Mouse (Mus musculus) liver, embryonic 15.5 days (tissue): ENCODE data around the gene Mindy4b-ps. TPM values are rescaled to one million over a fixed set of nuclear protein-coding genes. Genes with fewer than 3 reads are reported as not detected.

Experiments
- ATAC-seq: fragments of 200-750 bp; cut with Nextera tagmentation; 2 replicates; pipeline ENCODE4 v1.8.0; 2017; ENCODE audit warnings: moderate number of reproducible peaks, mild to moderate bottlenecking, moderate library complexity; ENCODE audit not compliant: insufficient read depth
- H3K27ac ChIP-seq: fragments of 300-500 bp; sonication (generic); replicated peaks from 2 replicates; pipeline ENCODE4 v1.5.1; 2015; ENCODE audit warnings: mild to moderate bottlenecking, inconsistent platforms
- H3K27me3 ChIP-seq: fragments of 300-500 bp; sonication (generic); 2 replicates; pipeline ENCODE4 v1.6.1; 2015; ENCODE audit warnings: mild to moderate bottlenecking, inconsistent platforms
- H3K36me3 ChIP-seq: fragments of 300-500 bp; sonication (generic); replicated peaks from 2 replicates; pipeline ENCODE4 v1.6.1; 2015; ENCODE audit warnings: moderate library complexity, mild to moderate bottlenecking, inconsistent platforms
- H3K4me1 ChIP-seq: fragments of 300-500 bp; sonication (generic); replicated peaks from 2 replicates; pipeline ENCODE4 v1.6.1; 2015; ENCODE audit warnings: inconsistent platforms
- H3K4me2 ChIP-seq: fragments of 300-500 bp; sonication (generic); 2 replicates; pipeline ENCODE4 v1.6.1; 2015; ENCODE audit warnings: moderate library complexity, mild to moderate bottlenecking, inconsistent platforms
- H3K4me3 ChIP-seq: fragments of 300-500 bp; sonication (generic); replicated peaks from 2 replicates; pipeline ENCODE4 v1.5.1; 2015; ENCODE audit warnings: mild to moderate bottlenecking, inconsistent platforms
- H3K9ac ChIP-seq: fragments of 300-500 bp; sonication (generic); 2 replicates; pipeline ENCODE4 v1.6.1; 2015; ENCODE audit warnings: moderate library complexity, mild to moderate bottlenecking, inconsistent platforms
- H3K9me3 ChIP-seq: fragments of 300-500 bp; sonication (generic); replicated peaks from 2 replicates; pipeline ENCODE4 v1.6.1; 2016; ENCODE audit warnings: inconsistent platforms
- WGBS: fragments of 180-500 bp; shearing (Covaris S2); methylation state at CpG from one replicate; pipeline ENCODE4 v1.1.7; 2015; ENCODE audit warnings: mixed read lengths; ENCODE audit not compliant: insufficient replicate concordance; 5-methylcytosine and 5-hydroxymethylcytosine counted together
- polyA plus RNA-seq: library from polyadenylated mRNA; unstranded; fragments of >200 nt; fragmentation: Nextera tagmentation; extraction: Ambion mirVana; gene quantifications from 2 replicates; pipeline ENCODE4 v1.2.1, GENCODE M21; 2015

Mindy4b-ps gene
- polyA plus RNA-seq, 1 experiment from 2014 or later, result not detected

DNA sequence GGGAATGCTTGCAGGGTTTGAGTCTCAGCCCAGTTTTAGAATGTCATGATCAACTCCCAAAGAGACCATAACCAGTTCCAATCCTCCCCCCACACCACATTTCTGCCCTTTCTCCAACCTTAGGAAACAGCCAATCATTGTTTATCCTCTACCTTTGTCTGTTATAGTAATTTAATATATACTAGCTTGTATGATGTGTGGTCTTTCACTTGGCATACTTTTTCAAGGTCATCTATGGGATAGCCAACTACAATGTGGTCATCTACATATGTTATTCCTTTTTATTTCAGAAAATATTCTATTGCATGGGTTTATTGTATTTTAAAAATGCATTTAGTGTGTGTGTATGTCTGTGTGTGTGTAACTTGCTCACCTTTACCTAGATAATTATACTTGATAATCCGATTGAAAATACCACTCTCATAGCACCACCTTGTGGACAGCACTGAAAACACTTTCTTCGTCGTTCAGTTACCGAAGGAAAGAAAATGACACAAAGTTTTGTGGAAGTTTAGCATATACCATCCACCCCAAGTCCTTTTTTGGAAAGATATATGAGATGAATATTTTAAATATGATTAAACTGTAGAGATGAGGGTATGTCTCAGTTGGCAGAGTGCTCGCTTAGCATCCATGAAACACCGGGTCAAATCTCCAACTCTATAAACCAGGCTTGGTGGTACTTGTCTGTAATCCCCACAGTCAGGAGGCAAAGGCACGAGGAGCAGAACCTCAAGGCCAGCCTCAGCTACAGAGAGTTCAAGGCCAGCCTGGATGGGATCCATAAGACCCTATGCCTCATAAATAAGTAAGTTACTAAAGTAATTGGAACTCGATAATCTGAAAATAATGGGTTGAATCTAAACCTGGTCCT, 37.7 kb downstream of the Mindy4b-ps start:
- no peaks in the 10 kb centered on the region for H3K27me3 ChIP-seq
- H3K4me2 ChIP-seq, result no peak overlapping the region
- H3K4me1 ChIP-seq, result no peaks in the 10 kb centered on the region
- no peak overlapping the region for H3K9ac ChIP-seq
- no peak overlapping the region for H3K4me3 ChIP-seq
- 31% methylated on average over 8 of the region's 8 CpGs for WGBS
- no peak overlapping the region for H3K27ac ChIP-seq
- no peak for ATAC-seq
- H3K9me3 ChIP-seq, result no peaks in the 10 kb centered on the region
- H3K36me3 ChIP-seq, result no peaks in the 10 kb centered on the region

DNA sequence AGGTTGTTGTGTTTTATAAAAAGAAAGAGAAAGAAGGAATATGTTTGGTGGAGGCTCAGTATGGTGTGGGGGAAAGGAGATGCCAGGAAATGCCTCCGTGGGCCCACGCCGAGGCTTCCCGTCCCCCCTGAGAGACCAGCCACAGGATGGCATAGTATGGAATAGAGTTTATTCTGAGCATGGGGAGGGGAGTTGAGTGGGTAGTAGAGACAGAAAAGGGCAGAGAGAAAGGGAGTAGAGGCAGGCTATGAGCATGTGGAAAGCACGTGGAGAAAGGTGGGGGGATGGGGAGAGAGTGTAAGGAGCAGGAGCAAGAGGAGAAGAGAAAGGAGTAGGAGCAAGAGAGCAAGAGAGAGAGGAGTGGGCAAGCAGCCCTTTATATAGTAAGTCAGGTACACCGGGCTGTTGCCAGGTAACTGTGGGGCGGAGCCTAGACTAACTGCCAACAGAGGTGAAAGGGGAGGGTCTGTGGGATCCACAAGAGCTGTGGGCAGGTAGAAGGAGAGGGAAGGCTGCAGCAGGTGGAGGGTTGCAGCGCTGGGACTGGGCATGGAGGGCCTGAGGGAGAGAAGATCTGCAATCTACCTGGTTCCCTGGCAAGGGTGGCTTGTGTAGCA, 38.4 kb downstream of the Mindy4b-ps start:
- no peak for ATAC-seq
- Histone ChIP-seq H3K4me2 (no peak overlapping the region), H3K36me3 (no peaks in the 10 kb centered on the region), H3K9ac (no peak overlapping the region), H3K27me3 (no peaks in the 10 kb centered on the region), H3K9me3 (no peaks in the 10 kb centered on the region), H3K4me3 (no peak overlapping the region), H3K27ac (no peak overlapping the region), H3K4me1 (no peaks in the 10 kb centered on the region)
- 51% methylated on average over 8 of the region's 8 CpGs for WGBS

DNA sequence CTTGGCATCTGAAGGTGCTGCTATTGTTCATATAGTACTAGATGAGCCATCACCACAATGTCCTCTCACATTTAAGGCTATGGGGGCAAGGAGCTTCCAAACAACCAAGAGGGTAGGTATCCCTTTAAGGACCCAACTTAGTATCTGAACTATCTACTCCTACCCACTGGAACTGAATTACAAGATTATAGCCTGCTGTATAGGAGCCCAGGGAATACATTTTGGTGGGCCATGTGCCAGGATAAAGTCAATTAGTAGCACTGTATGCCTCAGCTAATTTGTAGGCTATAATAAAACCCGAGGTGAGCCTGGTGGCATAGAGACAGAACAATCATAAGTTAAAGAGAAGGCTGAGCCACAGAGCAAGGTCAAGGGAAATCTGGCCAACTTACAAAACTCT, 65.7 kb downstream of the Mindy4b-ps start:
- ATAC-seq, result no peak
- H3K9ac ChIP-seq, result no peak overlapping the region
- H3K27ac ChIP-seq, result no peak overlapping the region
- H3K4me3 ChIP-seq, result no peak overlapping the region
- whole genome bisulfite sequencing, result 54% methylated on average over 1 of the region's 1 CpGs
- H3K27me3 ChIP-seq, result no peaks in the 10 kb centered on the region
- H3K4me2 ChIP-seq, result no peak overlapping the region
- H3K9me3 ChIP-seq, result no peaks in the 10 kb centered on the region
- no peaks in the 10 kb centered on the region for H3K4me1 ChIP-seq
- no peaks in the 10 kb centered on the region for H3K36me3 ChIP-seq

DNA sequence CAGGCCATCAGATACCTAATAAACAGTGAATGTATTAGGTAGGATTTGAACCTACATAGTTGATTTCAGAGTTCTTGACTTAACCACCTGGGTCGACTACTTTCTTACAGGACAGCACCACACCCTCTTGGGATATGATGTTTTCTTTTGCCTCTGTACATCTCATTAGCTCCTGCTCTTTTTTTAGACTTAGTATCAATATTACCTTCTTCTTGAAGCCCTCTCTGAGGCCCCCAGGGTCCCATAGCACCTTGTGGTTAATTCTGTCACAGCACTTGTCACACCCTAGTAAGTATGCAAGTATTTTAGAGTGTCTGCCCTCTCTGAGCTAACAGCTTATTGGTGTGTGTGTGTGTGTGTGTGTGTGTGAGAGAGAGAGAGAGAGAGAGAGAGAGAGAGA, 66.3 kb downstream of the Mindy4b-ps start:
- no peak overlapping the region for H3K4me2 ChIP-seq
- H3K4me1 ChIP-seq, result no peaks in the 10 kb centered on the region
- no peak overlapping the region for H3K4me3 ChIP-seq
- ATAC-seq, result no peak
- H3K9ac ChIP-seq, result no peak overlapping the region
- no peaks in the 10 kb centered on the region for H3K36me3 ChIP-seq
- no peaks in the 10 kb centered on the region for H3K9me3 ChIP-seq
- WGBS, result 50% methylated on average over 1 of the region's 1 CpGs
- no peaks in the 10 kb centered on the region for H3K27me3 ChIP-seq
- H3K27ac ChIP-seq, result no peak overlapping the region

DNA sequence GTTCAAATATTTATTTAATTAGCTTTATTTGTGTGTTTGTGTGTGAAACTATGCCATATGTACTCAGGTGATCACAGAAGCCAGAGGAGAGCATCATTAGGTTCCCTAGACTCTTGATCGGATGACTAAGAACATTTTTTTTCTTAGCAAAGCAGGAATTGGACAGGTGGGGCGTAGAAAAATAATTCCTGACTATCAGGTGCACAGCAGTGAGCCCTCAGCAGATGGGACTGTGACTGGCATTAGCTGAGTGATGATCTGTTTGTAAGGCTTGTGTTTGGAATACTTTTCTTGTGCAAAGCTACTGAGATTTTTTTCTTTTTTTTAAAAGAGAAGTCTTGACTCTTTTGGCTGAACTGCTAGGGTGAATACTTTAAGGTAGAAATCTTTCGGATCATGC, 67.8 kb downstream of the Mindy4b-ps start:
- no peaks in the 10 kb centered on the region for H3K27me3 ChIP-seq
- no peak for ATAC-seq
- H3K4me3 ChIP-seq, result no peak overlapping the region
- H3K27ac ChIP-seq, result no peak overlapping the region
- H3K4me1 ChIP-seq, result no peaks in the 10 kb centered on the region
- no peak overlapping the region for H3K4me2 ChIP-seq
- H3K9ac ChIP-seq, result no peak overlapping the region
- 59% methylated on average over 3 of the region's 3 CpGs for WGBS
- H3K36me3 ChIP-seq, result no peaks in the 10 kb centered on the region
- H3K9me3 ChIP-seq, result no peaks in the 10 kb centered on the region

DNA sequence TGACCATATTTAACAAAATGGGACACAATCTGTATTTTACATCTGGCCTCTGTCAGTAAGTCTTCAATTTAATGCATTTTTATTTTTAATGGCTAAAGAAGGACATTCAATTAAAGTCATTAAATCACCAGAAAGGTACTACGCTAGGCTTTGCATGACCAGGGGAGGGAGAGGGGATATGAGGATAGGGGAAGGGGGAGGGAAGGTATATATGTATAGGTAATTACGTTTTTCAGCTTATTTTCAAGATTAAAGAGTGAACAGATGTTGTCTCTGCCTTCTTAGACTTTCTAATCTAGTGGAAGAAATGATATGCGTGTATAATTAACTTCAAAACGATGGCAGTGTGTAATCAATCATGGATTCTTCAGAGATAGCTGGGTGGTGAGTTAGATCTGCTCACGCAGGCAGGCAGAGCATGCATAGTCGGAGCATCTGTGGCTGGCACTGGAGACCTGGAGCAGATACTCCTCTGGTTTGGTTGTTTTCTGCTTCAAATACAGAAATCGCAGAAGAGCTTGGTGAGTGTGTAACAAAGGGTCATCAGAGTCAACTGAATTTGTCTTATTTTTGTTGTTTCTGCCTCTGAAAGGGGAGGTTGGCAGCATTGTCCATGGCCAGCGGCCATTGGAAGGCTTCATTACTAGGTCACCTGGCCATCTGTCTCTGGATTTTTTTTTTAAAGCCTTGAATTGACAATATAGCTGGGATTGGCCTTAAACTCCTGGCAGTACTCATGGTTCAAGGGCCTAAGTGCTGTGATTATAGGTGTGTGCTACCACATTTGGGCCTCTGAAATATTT, 70.1 kb downstream of the Mindy4b-ps start:
- WGBS, result 53% methylated on average over 8 of the region's 8 CpGs
- Histone ChIP-seq H3K27me3 (no peaks in the 10 kb centered on the region), H3K4me1 (no peaks in the 10 kb centered on the region), H3K9ac (no peak overlapping the region), H3K36me3 (no peaks in the 10 kb centered on the region), H3K4me3 (no peak overlapping the region), H3K27ac (no peak overlapping the region), H3K4me2 (no peak overlapping the region), H3K9me3 (no peaks in the 10 kb centered on the region)
- no peak for ATAC-seq

DNA sequence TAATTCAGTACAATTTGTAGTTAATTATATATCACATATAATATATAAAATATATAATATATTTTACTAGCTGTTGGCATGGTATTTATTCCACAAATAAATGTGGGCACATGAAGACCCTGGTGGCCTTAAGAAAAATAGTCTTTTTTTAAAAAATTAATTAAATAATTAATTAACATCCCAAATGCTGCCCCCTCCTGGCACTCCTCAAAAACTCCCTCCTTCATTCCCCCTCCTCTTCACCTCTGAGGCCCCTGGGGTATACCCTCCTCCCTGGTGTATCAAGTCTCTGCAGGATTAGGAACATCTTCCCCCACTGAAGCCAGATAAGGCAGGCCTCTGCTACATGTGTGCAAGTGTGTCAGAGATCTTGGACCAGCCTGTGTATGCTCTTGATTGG, 73.4 kb downstream of the Mindy4b-ps start:
- Histone ChIP-seq H3K4me1 (no peaks in the 10 kb centered on the region), H3K36me3 (no peaks in the 10 kb centered on the region), H3K27ac (no peak overlapping the region), H3K9ac (no peak overlapping the region), H3K4me2 (no peak overlapping the region), H3K27me3 (no peaks in the 10 kb centered on the region), H3K9me3 (no peaks in the 10 kb centered on the region), H3K4me3 (no peak overlapping the region)
- no peak for ATAC-seq

DNA sequence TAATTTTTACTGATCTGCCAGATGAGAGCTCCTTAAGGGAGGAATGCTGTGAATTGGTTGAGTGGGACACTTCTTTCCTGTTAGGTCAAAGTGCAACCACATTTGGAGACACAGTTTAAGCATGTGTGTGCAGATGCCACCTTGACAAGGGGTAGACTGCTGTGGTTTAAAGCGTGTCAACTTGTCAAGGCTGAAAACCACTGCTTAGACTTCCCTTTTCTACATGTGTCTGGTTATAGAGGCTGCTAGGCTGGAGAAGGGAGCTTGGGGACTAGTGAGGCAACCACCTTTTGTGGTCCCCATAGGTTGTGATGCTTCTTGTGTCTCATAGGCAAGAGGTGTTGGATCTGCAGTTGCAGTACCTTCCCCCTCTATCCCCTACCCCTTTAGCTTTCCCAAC, 74.2 kb downstream of the Mindy4b-ps start:
- no peak overlapping the region for H3K27ac ChIP-seq
- 12% methylated on average over 1 of the region's 1 CpGs for WGBS
- ATAC-seq, result no peak

DNA sequence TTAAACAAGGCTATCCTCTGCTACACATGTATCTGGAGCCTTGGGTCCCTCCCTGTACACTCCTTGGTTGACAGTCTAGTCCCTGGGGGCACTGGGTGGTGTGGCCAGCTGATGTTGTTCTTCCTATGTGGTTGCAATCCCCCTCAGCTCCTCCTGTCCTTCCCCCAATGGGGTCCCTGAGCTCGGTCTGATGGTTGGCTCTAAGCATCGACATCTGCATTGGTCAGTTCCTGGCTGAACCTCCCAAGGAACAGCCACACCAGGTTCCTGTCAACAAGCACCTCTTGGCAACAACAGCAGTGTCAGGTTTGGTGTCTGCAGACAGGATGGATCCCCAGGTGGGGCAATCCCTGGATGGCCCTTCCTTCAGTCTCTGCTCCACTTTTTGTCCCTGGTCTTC, 82.6 kb downstream of the Mindy4b-ps start:
- H3K9ac ChIP-seq, result no peak overlapping the region
- H3K27ac ChIP-seq, result no peak overlapping the region
- no peak for ATAC-seq
- H3K9me3 ChIP-seq, result no peaks in the 10 kb centered on the region
- no peak overlapping the region for H3K4me3 ChIP-seq
- 28% methylated on average over 2 of the region's 2 CpGs for WGBS
- no peaks in the 10 kb centered on the region for H3K36me3 ChIP-seq
- H3K4me1 ChIP-seq, result no peaks in the 10 kb centered on the region
- H3K4me2 ChIP-seq, result no peak overlapping the region
- H3K27me3 ChIP-seq, result no peaks in the 10 kb centered on the region

More for the DNA sequence above, 74.2 kb downstream of the Mindy4b-ps start:
- Histone ChIP-seq H3K4me3 (no peak overlapping the region), H3K9ac (no peak overlapping the region), H3K9me3 (no peaks in the 10 kb centered on the region), H3K27me3 (no peaks in the 10 kb centered on the region), H3K4me2 (no peak overlapping the region), H3K36me3 (no peaks in the 10 kb centered on the region), H3K4me1 (no peaks in the 10 kb centered on the region)
